Mouse (Mus musculus) embryonic facial prominence, embryonic 11.5 days (tissue): ENCODE results near the gene 2310034G01Rik. TPM values are rescaled to one million over a fixed set of nuclear protein-coding genes. Genes with fewer than 3 reads are reported as not detected.

Source experiments
- ATAC-seq: fragments of 200-750 bp; cut with Nextera tagmentation; replicated peaks from 2 replicates; pipeline ENCODE4 v1.8.0; 2017; ENCODE audit warnings: low read depth; ENCODE audit not compliant: insufficient number of reproducible peaks, low FRiP score, low TSS enrichment
- DNase-seq: peaks from one replicate; pipeline ENCODE4 v3.0.0-alpha.2; 2015; ENCODE audit warnings: low spot score
- H3K27ac ChIP-seq: fragments of 300-500 bp; sonication (generic); replicated peaks from 2 replicates; pipeline ENCODE4 v1.5.1; 2014; ENCODE audit warnings: mild to moderate bottlenecking, low read depth, low read length, control low read depth
- H3K27me3 ChIP-seq: fragments of 300-500 bp; sonication (generic); 2 replicates; pipeline ENCODE4 v1.6.1; 2014; ENCODE audit warnings: mild to moderate bottlenecking, low read length, moderate library complexity, mixed read lengths; ENCODE audit not compliant: control insufficient read depth, insufficient read depth
- H3K36me3 ChIP-seq: fragments of 300-500 bp; sonication (generic); replicated peaks from 2 replicates; pipeline ENCODE4 v1.6.1; 2014; ENCODE audit warnings: low read depth, mild to moderate bottlenecking, low read length, moderate library complexity, mixed read lengths; ENCODE audit not compliant: control insufficient read depth, insufficient read depth
- H3K4me1 ChIP-seq: fragments of 300-500 bp; sonication (generic); 2 replicates; pipeline ENCODE4 v1.6.1; 2014; ENCODE audit warnings: low read length, mixed read lengths; ENCODE audit not compliant: control insufficient read depth, insufficient read depth
- H3K4me2 ChIP-seq: fragments of 300-500 bp; sonication (generic); 2 replicates; pipeline ENCODE4 v1.6.1; 2014; ENCODE audit warnings: low read depth, mild to moderate bottlenecking, control low read depth, low read length, moderate library complexity
- H3K4me3 ChIP-seq: fragments of 300-500 bp; sonication (generic); 2 replicates; pipeline ENCODE4 v1.5.1; 2014; ENCODE audit warnings: low read depth, low read length, control low read depth
- H3K9ac ChIP-seq: fragments of 300-500 bp; sonication (generic); replicated peaks from 2 replicates; pipeline ENCODE4 v1.6.1; 2014; ENCODE audit warnings: mild to moderate bottlenecking, control low read depth, low read length
- H3K9me3 ChIP-seq: fragments of 300-500 bp; sonication (generic); replicated peaks from 2 replicates; pipeline ENCODE4 v1.6.1; 2016; ENCODE audit warnings: mild to moderate bottlenecking, low read length, inconsistent platforms, mixed read lengths; ENCODE audit not compliant: control insufficient read depth
- WGBS: fragments of 180-500 bp; shearing (Covaris S2); extraction: QIAGEN DNeasy Blood & Tissue Kit; methylation state at CpG from one replicate; pipeline ENCODE4 v1.1.7; 2014; 5-methylcytosine and 5-hydroxymethylcytosine counted together
- polyA plus RNA-seq: library from polyadenylated mRNA; unstranded; fragments of >200 nt; fragmentation: Nextera tagmentation; extraction: Ambion mirVana; gene quantifications from 2 replicates; pipeline ENCODE4 v1.2.1, GENCODE M21; 2014

The 2310034G01Rik gene
- polyA plus RNA-seq, 1 experiment from 2014 or later, result 1.1 TPM

DNA sequence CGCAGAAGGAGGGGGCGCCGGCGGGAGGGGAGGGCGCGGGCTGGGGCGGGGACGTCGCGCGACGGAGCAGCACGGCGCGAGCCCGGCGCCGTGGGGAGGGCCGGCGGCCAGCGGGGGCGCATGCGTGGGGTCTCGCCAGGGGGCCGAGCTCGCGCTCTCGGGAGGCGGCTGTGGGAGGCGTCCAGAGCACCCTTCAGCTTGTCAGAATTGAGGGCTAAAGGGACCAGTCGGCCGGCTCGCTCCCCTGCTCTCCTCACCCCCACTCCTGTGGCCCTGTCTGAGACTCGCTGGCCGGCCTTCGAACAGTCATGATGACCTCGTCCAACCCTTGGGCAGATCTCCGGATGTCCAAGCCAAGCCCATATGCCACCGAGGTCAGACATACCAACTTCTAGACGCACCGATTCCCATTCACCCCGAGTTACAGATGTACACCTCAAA, 32.1 kb downstream of the 2310034G01Rik start:
- ATAC-seq (no peak), DNase-seq (no peak)
- H3K9ac ChIP-seq, result peak overlapping the region; percentile 41
- H3K36me3 ChIP-seq, result no peaks in the 10 kb centered on the region
- H3K4me1 ChIP-seq, result peaks cover 7% of the 10 kb centered on the region
- peak overlapping the region; percentile 43 for H3K4me3 ChIP-seq
- H3K4me2 ChIP-seq, result peak overlapping the region; percentile 80
- no peak overlapping the region for H3K27ac ChIP-seq
- 3% methylated on average over 33 of the region's 42 CpGs for WGBS
- peaks cover 79% of the 10 kb centered on the region for H3K27me3 ChIP-seq
- H3K9me3 ChIP-seq, result no peaks in the 10 kb centered on the region

- Histone ChIP-seq H3K4me2 (peak overlapping the region; percentile 80), H3K27ac (no peak overlapping the region), H3K27me3 (peaks cover 78% of the 10 kb centered on the region), H3K9me3 (no peaks in the 10 kb centered on the region), H3K4me1 (peaks cover 7% of the 10 kb centered on the region), H3K36me3 (no peaks in the 10 kb centered on the region), H3K9ac (peak overlapping the region; percentile 41), H3K4me3 (peak overlapping the region; percentile 43)
- DNase-seq (no peak), ATAC-seq (no peak)
- WGBS, result under 1% methylated on average over 36 of the region's 48 CpGs
Measured at GRCm38 (mm10) chr19:46317546-46317885, 32.6 kb downstream of the 2310034G01Rik start.

GRCm38 (mm10) chr19:46316846-46317545, 33.1 kb downstream of the 2310034G01Rik start:
- no peak overlapping the region for H3K27ac ChIP-seq
- ATAC-seq (no peak), DNase-seq (no peak)
- H3K36me3 ChIP-seq, result no peaks in the 10 kb centered on the region
- no peaks in the 10 kb centered on the region for H3K9me3 ChIP-seq
- peak overlapping the region; percentile 80 for H3K4me2 ChIP-seq
- peaks cover 76% of the 10 kb centered on the region for H3K27me3 ChIP-seq
- peaks cover 7% of the 10 kb centered on the region for H3K4me1 ChIP-seq
- peak overlapping the region; percentile 41; the same call in 1 of the 2 replicates for H3K9ac ChIP-seq
- peak overlapping the region; percentile 43 for H3K4me3 ChIP-seq
- WGBS, result 30% methylated on average over 15 of the region's 15 CpGs

DNA sequence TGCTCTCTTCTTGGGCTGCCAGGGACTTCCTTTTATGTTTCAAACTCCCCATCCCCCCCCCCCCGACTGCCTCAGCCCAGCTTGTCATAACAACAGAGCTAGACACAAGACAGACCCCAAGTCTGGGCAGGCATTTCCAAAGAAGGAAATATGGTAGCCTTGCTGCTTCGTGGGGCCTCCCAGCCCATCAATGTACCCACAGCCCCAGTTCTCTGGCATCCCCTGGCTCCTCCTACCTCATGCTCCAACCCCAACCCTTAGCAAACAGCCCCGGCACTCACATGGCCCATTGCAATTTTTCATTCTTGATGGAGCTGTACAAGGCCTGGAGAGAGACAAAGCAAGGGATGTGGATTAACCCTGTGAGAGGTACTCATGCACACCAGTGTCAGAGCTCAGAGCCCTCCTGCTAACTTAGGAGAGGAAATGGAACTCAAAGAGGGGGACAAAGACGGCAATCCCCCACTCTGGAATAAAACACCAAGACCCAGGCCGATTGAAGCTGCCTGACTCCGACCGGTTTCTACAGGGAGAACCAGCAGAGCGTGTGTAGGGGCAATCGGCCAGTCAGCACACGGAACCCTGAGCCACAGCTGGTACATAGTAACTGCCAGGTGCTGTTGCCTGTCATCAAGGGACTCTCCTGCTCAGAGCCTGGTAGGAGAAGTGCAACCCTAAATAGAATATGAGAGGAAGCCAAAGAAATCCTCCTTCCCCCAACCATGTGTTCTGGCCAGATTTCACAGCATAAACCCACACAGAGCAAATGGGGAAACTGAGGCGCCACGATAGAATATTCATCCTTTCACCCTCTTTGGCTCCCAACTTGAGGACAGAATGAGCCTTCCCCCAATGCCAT, 34.1 kb downstream of the 2310034G01Rik start:
- H3K36me3 ChIP-seq, result no peaks in the 10 kb centered on the region
- ATAC-seq (no peak), DNase-seq (no peak)
- peaks cover 71% of the 10 kb centered on the region for H3K27me3 ChIP-seq
- no peaks in the 10 kb centered on the region for H3K9me3 ChIP-seq
- no peak overlapping the region for H3K9ac ChIP-seq
- no peak overlapping the region for H3K4me3 ChIP-seq
- no peak overlapping the region for H3K27ac ChIP-seq
- WGBS, result 52% methylated on average over 12 of the region's 12 CpGs
- peaks cover 7% of the 10 kb centered on the region for H3K4me1 ChIP-seq
- H3K4me2 ChIP-seq, result no peak overlapping the region; the same call in 1 of the 2 replicates

DNA sequence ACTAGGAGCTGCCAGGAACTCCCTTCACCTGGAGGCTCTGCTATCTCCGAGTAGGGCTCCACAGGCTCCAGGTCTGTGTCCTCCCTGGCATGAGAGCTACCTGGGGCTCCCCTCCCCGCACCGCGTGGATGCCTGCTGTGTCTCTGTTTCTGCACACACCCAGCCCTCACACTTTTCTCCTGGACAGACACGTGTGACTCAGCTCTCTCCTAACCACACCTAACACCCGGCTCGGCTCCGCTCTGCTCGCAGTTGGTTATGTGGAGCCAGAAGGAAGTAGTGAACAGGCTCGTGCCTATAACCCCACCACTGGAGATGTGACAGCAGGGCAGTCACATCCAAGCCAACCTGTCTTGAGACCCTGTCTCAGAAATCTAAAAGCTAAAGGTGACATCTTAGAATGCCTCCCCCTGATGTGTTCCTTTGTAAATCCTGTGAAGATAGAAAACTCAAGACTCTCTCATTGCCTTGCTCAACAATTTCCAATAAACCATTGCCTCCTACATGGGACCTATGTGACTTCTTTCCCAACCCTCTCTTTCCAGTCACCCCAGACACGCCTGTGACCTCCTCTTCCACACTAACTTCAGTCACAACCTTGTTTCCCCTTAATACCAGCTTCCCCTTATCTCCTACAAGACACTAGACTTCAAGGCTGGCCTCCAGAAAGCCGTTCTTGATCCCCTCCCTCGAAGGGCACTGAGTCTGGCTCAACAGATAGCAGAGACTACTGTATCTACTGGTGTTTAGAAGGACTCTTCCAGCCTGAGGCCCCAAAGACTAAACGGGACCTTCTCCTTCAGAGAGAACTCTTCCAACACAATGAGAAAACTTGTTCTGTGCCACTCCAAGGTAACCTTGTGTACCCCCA, 35.0 kb downstream of the 2310034G01Rik start:
- 42% methylated on average over 14 of the region's 14 CpGs for WGBS
- Histone ChIP-seq H3K9me3 (no peaks in the 10 kb centered on the region), H3K36me3 (no peaks in the 10 kb centered on the region; the same call in 1 of the 2 replicates), H3K4me2 (no peak overlapping the region), H3K27ac (no peak overlapping the region), H3K9ac (no peak overlapping the region), H3K4me3 (no peak overlapping the region), H3K27me3 (peaks cover 64% of the 10 kb centered on the region), H3K4me1 (peaks cover 7% of the 10 kb centered on the region)
- no peak for ATAC-seq
- no peak for DNase-seq

GRCm38 (mm10) chr19:46314151-46314601, 35.9 kb downstream of the 2310034G01Rik start:
- H3K4me2 ChIP-seq, result no peak overlapping the region
- ATAC-seq, result no peak
- H3K9ac ChIP-seq, result no peak overlapping the region
- H3K4me3 ChIP-seq, result no peak overlapping the region
- WGBS, result 11% methylated on average over 18 of the region's 18 CpGs
- peaks cover 7% of the 10 kb centered on the region for H3K4me1 ChIP-seq
- peaks cover 55% of the 10 kb centered on the region for H3K27me3 ChIP-seq
- DNase-seq, result no peak
- H3K36me3 ChIP-seq, result no peaks in the 10 kb centered on the region; the same call in 1 of the 2 replicates
- H3K9me3 ChIP-seq, result no peaks in the 10 kb centered on the region
- H3K27ac ChIP-seq, result no peak overlapping the region

GRCm38 (mm10) chr19:46313591-46313990, 36.5 kb downstream of the 2310034G01Rik start:
- Histone ChIP-seq H3K4me3 (no peak overlapping the region), H3K27me3 (peaks cover 53% of the 10 kb centered on the region), H3K4me2 (no peak overlapping the region), H3K9me3 (no peaks in the 10 kb centered on the region), H3K4me1 (peaks cover 10% of the 10 kb centered on the region), H3K36me3 (no peaks in the 10 kb centered on the region; the same call in 1 of the 2 replicates), H3K9ac (no peak overlapping the region), H3K27ac (no peak overlapping the region)
- 71% methylated on average over 6 of the region's 6 CpGs for WGBS
- DNase-seq, result no peak
- ATAC-seq, result no peak
